Mouse (Mus musculus) erythroblast, embryonic 14.5 days (primary cell): ENCODE results near the gene Nek8.

Source experiments
- GATA1 ChIP-seq: IDR thresholded peaks from 2 replicates; pipeline ENCODE4 v1.6.1; 2012; ENCODE audit warnings: low read length, inconsistent platforms, mixed read lengths
- TAL1 ChIP-seq: IDR thresholded peaks from 3 replicates; pipeline ENCODE4 v1.6.1; 2012; ENCODE audit warnings: low read length, inconsistent platforms, mixed read lengths

GRCm38 (mm10) chr11:78146707-78147543 lies 29.6 kb downstream of the Nek8 start:
- no peak for TF ChIP-seq GATA1
- TF ChIP-seq TAL1, result no peak
